Mouse (Mus musculus) forebrain, embryonic 11.5 days (tissue): ENCODE measurements around the gene Donson. TPM values are rescaled to one million over a fixed set of nuclear protein-coding genes. Genes with fewer than 3 reads are reported as not detected.

Experiments used
- ATAC-seq: fragments of 200-750 bp; cut with Nextera tagmentation; replicated peaks from 2 replicates; pipeline ENCODE4 v1.8.0; 2017; ENCODE audit warnings: moderate TSS enrichment; ENCODE audit not compliant: low FRiP score
- DNase-seq: peaks from one replicate; pipeline ENCODE4 v3.0.0-alpha.2; 2017; ENCODE audit warnings: low spot score
- H3K27ac ChIP-seq: fragments of 300-500 bp; sonication (generic); 2 replicates; pipeline ENCODE4 v1.5.1; 2014; ENCODE audit warnings: low read depth, low read length
- H3K27me3 ChIP-seq: fragments of 300-500 bp; sonication (generic); 2 replicates; pipeline ENCODE4 v1.6.1; 2014; ENCODE audit warnings: mild to moderate bottlenecking, low read length, mixed read lengths; ENCODE audit not compliant: control insufficient read depth, insufficient read depth
- H3K36me3 ChIP-seq: fragments of 300-500 bp; sonication (generic); 2 replicates; pipeline ENCODE4 v1.6.1; 2014; ENCODE audit warnings: mild to moderate bottlenecking, low read length, moderate library complexity, mixed read lengths; ENCODE audit not compliant: control insufficient read depth, insufficient read depth
- H3K4me1 ChIP-seq: fragments of 300-500 bp; sonication (generic); replicated peaks from 2 replicates; pipeline ENCODE4 v1.6.1; 2014; ENCODE audit warnings: low read length, mixed read lengths; ENCODE audit not compliant: control insufficient read depth, insufficient read depth
- H3K4me2 ChIP-seq: fragments of 300-500 bp; sonication (generic); 2 replicates; pipeline ENCODE4 v1.6.1; 2014; ENCODE audit warnings: low read depth, mild to moderate bottlenecking, low read length, moderate library complexity, mixed read lengths; ENCODE audit not compliant: severe bottlenecking
- H3K4me3 ChIP-seq: fragments of 300-500 bp; sonication (generic); 2 replicates; pipeline ENCODE4 v1.5.1; 2014; ENCODE audit warnings: low read depth, low read length
- H3K9ac ChIP-seq: fragments of 300-500 bp; sonication (generic); 2 replicates; pipeline ENCODE4 v1.6.1; 2014; ENCODE audit warnings: low read length
- H3K9me3 ChIP-seq: fragments of 300-500 bp; sonication (generic); 2 replicates; pipeline ENCODE4 v1.6.1; 2016; ENCODE audit warnings: low read length, mixed read lengths; ENCODE audit not compliant: control insufficient read depth
- WGBS: fragments of 180-500 bp; shearing (Covaris S2); extraction: QIAGEN DNeasy Blood & Tissue Kit; methylation state at CpG from one replicate; pipeline ENCODE4 v1.1.7; 2014; 5-methylcytosine and 5-hydroxymethylcytosine counted together
- polyA plus RNA-seq: library from polyadenylated mRNA; unstranded; fragments of >200 nt; fragmentation: Nextera tagmentation; extraction: Ambion mirVana; gene quantifications from 2 replicates; pipeline ENCODE4 v1.2.1, GENCODE M21; 2014

Gene Donson
- polyA plus RNA-seq, 1 experiment from 2014 or later = 42.1 TPM

GRCm38 (mm10) chr16:91701908-91702307, 13.3 kb upstream of the Donson start:
- Histone ChIP-seq H3K9ac (no peak overlapping the region), H3K9me3 (no peaks in the 10 kb centered on the region), H3K36me3 (peaks cover 3% of the 10 kb centered on the region; the same call in 1 of the 2 replicates), H3K4me2 (no peak overlapping the region), H3K27ac (no peak overlapping the region), H3K4me3 (no peak overlapping the region), H3K4me1 (no peaks in the 10 kb centered on the region), H3K27me3 (no peaks in the 10 kb centered on the region)
- WGBS = 90% methylated on average over 13 of the region's 13 CpGs
- DNase-seq (no peak), ATAC-seq (no peak)

- DNase-seq = no peak
- H3K36me3 ChIP-seq = no peaks in the 10 kb centered on the region
- no peak for ATAC-seq
Observed at GRCm38 (mm10) chr16:91698995-91699394, 10.4 kb upstream of the Donson start.

GRCm38 (mm10) chr16:91695108-91695755, 6.7 kb upstream of the Donson start:
- WGBS = 81% methylated on average over 8 of the region's 8 CpGs
- Histone ChIP-seq H3K9ac (no peak overlapping the region), H3K36me3 (no peaks in the 10 kb centered on the region), H3K27me3 (no peaks in the 10 kb centered on the region), H3K4me1 (no peaks in the 10 kb centered on the region), H3K4me3 (no peak overlapping the region), H3K9me3 (no peaks in the 10 kb centered on the region), H3K27ac (no peak overlapping the region), H3K4me2 (no peak overlapping the region)
- DNase-seq (no peak), ATAC-seq (no peak)

More at GRCm38 (mm10) chr16:91698995-91699394, 10.4 kb upstream of the Donson start:
- Histone ChIP-seq H3K4me1 (no peaks in the 10 kb centered on the region), H3K9ac (no peak overlapping the region), H3K27ac (no peak overlapping the region), H3K4me2 (no peak overlapping the region), H3K4me3 (no peak overlapping the region), H3K9me3 (no peaks in the 10 kb centered on the region), H3K27me3 (no peaks in the 10 kb centered on the region)
- WGBS = 85% methylated on average over 1 of the region's 1 CpGs

GRCm38 (mm10) chr16:91694455-91695084, 6.0 kb upstream of the Donson start:
- Histone ChIP-seq H3K9ac (no peak overlapping the region), H3K9me3 (no peaks in the 10 kb centered on the region), H3K4me3 (no peak overlapping the region), H3K4me1 (no peaks in the 10 kb centered on the region), H3K4me2 (no peak overlapping the region), H3K27ac (no peak overlapping the region), H3K27me3 (no peaks in the 10 kb centered on the region), H3K36me3 (no peaks in the 10 kb centered on the region)
- WGBS = 37% methylated on average over 14 of the region's 14 CpGs
- DNase-seq (peak; percentile 89), ATAC-seq (peak; percentile 89)

- peak overlapping the region; percentile 3; the same call in 1 of the 2 replicates for H3K9ac ChIP-seq
- no peaks in the 10 kb centered on the region for H3K9me3 ChIP-seq
- H3K4me2 ChIP-seq = peak overlapping the region; percentile 73; the same call in 1 of the 2 replicates
- no peak overlapping the region for H3K4me3 ChIP-seq
- no peaks in the 10 kb centered on the region; the same call in 1 of the 2 replicates for H3K36me3 ChIP-seq
- H3K27me3 ChIP-seq = no peaks in the 10 kb centered on the region
- no peak for ATAC-seq
- H3K4me1 ChIP-seq = 0 out of 2 replicates have a peak, but pooled peaks cover 3% of the 10 kb centered on the region
- WGBS = 47% methylated on average over 7 of the region's 7 CpGs
- DNase-seq = no peak
- H3K27ac ChIP-seq = no peak overlapping the region
Observed at GRCm38 (mm10) chr16:91689791-91690190, 1.2 kb upstream of the Donson start.

DNA sequence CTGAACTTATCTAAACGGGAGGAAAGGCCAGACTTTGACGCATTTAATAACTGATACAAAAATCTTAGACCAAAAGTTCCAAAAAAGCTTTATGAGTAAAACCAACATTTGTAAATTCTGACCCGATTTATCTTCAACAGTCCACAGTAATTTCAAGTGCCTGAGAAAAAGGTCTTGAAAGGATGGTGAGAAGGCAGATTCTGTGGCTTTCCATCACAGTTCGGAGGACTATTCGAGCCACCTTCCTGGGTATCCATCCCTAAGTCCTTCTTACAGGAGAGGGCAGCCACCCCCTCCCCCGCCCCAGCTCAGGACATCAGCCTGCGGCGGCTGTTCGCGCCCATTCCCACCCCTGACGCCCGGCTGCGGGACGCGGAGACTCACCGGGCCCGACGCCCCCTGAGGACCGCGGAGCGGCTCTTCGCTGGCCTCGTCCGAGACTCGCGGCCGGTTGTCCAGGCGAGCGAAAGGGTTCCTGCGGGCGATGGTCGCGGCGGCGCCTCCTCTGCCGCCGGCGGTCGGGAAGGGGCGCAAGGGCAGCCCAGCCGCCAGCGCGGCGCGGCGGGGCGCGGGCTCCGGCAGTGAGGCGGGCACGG, 449 bp downstream of the Donson start:
- Histone ChIP-seq H3K4me2 (peak overlapping the region; percentile 73), H3K4me3 (peak overlapping the region; percentile 84), H3K27me3 (no peaks in the 10 kb centered on the region), H3K9me3 (no peaks in the 10 kb centered on the region), H3K36me3 (no peaks in the 10 kb centered on the region; the same call in 1 of the 2 replicates), H3K27ac (0 out of 2 replicates have a peak overlapping the region, but pooled peaks have one; percentile 66), H3K9ac (peak overlapping the region; percentile 89), H3K4me1 (0 out of 2 replicates have a peak, but pooled peaks cover 3% of the 10 kb centered on the region)
- ATAC-seq (peak; percentile 60), DNase-seq (peak; percentile 80)
- WGBS = under 1% methylated on average over 50 of the region's 51 CpGs

DNA sequence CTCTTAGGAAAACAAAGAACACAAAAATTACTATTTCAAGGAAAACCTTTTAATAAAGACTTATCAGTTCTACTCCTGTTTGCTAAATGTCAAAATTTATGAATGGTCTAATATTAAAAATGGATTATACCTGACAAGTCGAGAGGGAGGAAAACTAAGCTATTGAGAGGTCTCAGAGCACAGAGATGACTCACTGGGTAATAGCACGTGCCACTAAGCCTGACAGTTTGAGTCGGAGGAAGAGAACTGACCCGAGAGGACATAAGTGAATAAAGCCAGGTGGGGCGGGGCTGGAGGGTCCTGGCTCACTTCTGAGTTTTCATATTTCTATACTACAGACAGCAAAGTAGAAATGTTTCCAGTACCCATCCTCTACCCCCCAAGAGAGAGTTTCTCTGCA, 2.2 kb downstream of the Donson start:
- Histone ChIP-seq H3K4me2 (no peak overlapping the region), H3K4me1 (0 out of 2 replicates have a peak, but pooled peaks cover 3% of the 10 kb centered on the region), H3K27me3 (no peaks in the 10 kb centered on the region), H3K9me3 (no peaks in the 10 kb centered on the region), H3K9ac (no peak overlapping the region), H3K27ac (no peak overlapping the region), H3K36me3 (no peaks in the 10 kb centered on the region; the same call in 1 of the 2 replicates), H3K4me3 (no peak overlapping the region)
- ATAC-seq = no peak
- no peak for DNase-seq
- WGBS = 86% methylated on average over 5 of the region's 5 CpGs

DNA sequence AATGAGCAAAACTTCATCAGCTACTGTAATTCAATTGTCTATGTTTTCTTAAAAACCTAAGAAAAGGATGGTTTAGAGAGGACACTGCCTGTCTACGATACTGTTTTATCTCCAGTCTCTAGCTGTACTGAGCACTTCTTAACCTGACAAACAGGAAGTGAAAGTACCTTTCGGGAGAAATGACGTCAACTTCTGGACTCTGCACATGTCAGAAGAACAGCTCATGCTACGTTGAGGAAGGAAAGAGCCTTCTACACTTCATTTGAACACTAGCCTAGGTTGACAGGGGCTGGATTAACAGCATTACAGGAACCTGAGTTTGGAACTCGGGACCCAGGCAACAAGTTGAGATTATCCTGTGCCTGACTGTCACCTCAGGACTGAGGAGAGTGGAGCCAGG, 3.0 kb downstream of the Donson start:
- H3K36me3 ChIP-seq = no peaks in the 10 kb centered on the region; the same call in 1 of the 2 replicates
- H3K27me3 ChIP-seq = no peaks in the 10 kb centered on the region
- DNase-seq (no peak), ATAC-seq (no peak)
- no peak overlapping the region for H3K4me2 ChIP-seq
- 92% methylated on average over 5 of the region's 5 CpGs for WGBS
- H3K9me3 ChIP-seq = no peaks in the 10 kb centered on the region
- H3K27ac ChIP-seq = no peak overlapping the region
- H3K4me3 ChIP-seq = no peak overlapping the region
- no peak overlapping the region for H3K9ac ChIP-seq
- 0 out of 2 replicates have a peak, but pooled peaks cover 3% of the 10 kb centered on the region for H3K4me1 ChIP-seq
